Mouse (Mus musculus): Measurements from ENCODE around the gene 1700012B09Rik. TPM values are rescaled to one million over a fixed set of nuclear protein-coding genes. Genes with fewer than 3 reads are reported as not detected.
A peak's percentile ranks its signal among the peaks of the same experiment; 100 is the strongest.

1700012B09Rik gene
- total and polyA plus RNA-seq, 3 experiments, result not detected

DNA sequence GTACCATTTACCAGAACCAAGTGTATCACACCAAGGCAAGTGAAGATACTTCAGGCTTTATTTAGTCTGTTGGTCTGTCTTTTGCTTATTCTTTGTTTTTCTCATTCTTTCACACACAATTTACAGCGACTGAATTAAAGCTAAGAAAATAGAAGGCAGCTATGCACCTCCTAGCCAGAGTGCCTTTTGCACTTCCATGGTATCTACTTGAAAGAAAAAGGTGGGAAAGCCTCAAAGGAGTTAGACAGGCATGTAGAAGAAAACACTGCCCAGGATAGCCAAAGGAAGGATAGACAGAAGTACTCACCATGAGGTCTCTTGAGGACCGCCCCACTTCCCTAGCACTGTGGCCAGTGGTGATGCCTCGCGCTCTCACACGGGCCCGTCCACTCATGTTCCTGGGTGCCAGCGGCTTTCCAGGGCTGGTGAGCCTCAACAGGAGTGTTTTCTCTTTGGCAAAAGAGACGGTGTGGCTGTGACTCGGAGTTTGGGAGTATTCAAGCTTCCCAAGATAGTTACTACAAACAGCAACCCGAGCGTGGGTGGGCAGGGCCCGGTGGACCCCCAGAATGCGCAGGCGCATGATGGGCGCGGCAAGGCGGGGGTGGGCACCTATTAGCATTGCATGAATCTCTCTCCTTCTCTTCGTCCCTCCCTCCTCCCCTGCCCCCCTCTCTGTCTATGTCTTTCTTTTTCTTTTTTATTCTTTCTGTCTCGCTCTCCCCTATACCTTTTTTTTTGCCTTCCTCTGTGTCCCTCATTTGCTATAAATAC lies 30.5 kb downstream of the 1700012B09Rik start, which contains the start of gene Piwil4:
Piwil4 (minus strand) TSS at position 583 of the 774 bp plus-strand sequence.
- Histone ChIP-seq H3K36me3 (ENCODE audit: control insufficient read depth in 1 of 2, insufficient read depth in 2 of 2, low read length in 2 of 2) (peaks cover 0 to 21% of the 10 kb centered on the region in 2 experiments; a peak in 2 of 4 replicates), H3K79me2 (ENCODE audit: control insufficient read depth, insufficient read depth, low read length, poor library complexity) (peaks cover 13% of the 10 kb centered on the region), H3K9me3 (replicated peaks; ENCODE audit: insufficient read depth, low read length) (no peaks in the 10 kb centered on the region), H3K4me1 (ENCODE audit: control insufficient read depth in 1 of 2, insufficient read depth in 2 of 2, low read length in 2 of 2) (peaks cover 6 to 15% of the 10 kb centered on the region in 2 experiments; a peak in 3 of 4 replicates), H3K27ac (ENCODE audit: control insufficient read depth, low read depth, low read length) (peak within 1 kb of the TSS; percentile 86), H3K9ac (ENCODE audit: control insufficient read depth, low read depth, low read length, poor library complexity, severe bottlenecking) (peak within 1 kb of the TSS; percentile 78), H3K4me3 (ENCODE audit: control insufficient read depth in 1 of 2, insufficient read depth in 1 of 2, low read depth in 2 of 2, low read length in 2 of 2) (peak within 1 kb of the TSS; percentile 72 to 79), H3K27me3 (ENCODE audit: control insufficient read depth in 1 of 2, insufficient read depth in 2 of 2, low read length in 2 of 2) (no peaks in the 10 kb centered on the region)
- peak; percentile 92 for DNase-seq (ENCODE audit: low read depth, low spot score)
- TF ChIP-seq MAX (IDR thresholded peaks at IDR 0.05; ENCODE audit: low read length) (peak; percentile 85), TCF12 (IDR thresholded peaks at IDR 0.05; ENCODE audit: low read depth, low read length) (peak; percentile 6; the same call in 1 of the 2 replicates), NELFE (IDR thresholded peaks at IDR 0.05; ENCODE audit: low read depth, low read length) (peak; percentile 74), MAZ (IDR thresholded peaks at IDR 0.05; ENCODE audit: low read depth, low read length) (no peak), ZC3H11A (IDR thresholded peaks at IDR 0.05; ENCODE audit: low read depth, low read length) (no peak), CTCF (IDR thresholded peaks at IDR 0.05 in 2 of 3, conservative IDR thresholded peaks at IDR 0.05 in 1 of 3; ENCODE audit: control insufficient read depth in 1 of 3, insufficient read depth in 1 of 3, low read depth in 2 of 3, low read length in 3 of 3, poor library complexity in 1 of 3, severe bottlenecking in 1 of 3) (no peak), MXI1 (IDR thresholded peaks at IDR 0.05; ENCODE audit: low read depth, low read length) (peak; percentile 82), CHD1 (IDR thresholded peaks at IDR 0.05; ENCODE audit: low read depth, low read length) (no peak), ELF1 (IDR thresholded peaks at IDR 0.05; ENCODE audit: low read depth, low read length) (no peak), USF2 (IDR thresholded peaks at IDR 0.05; ENCODE audit: borderline replicate concordance in 1 of 2, insufficient read depth in 1 of 2, low read depth in 1 of 2, low read length in 2 of 2) (no peak), USF1 (IDR thresholded peaks at IDR 0.05; ENCODE audit: low read depth, low read length) (no peak), ZNF384 (IDR thresholded peaks at IDR 0.05; ENCODE audit: low read depth, low read length) (peak; percentile 36; the same call in 1 of the 2 replicates), MYC (IDR thresholded peaks at IDR 0.05; ENCODE audit: low read depth, low read length) (peak; percentile 81), ETS1 (IDR thresholded peaks at IDR 0.05; ENCODE audit: low read depth, low read length) (no peak), KAT2A (conservative IDR thresholded peaks at IDR 0.05; ENCODE audit: low read depth, low read length) (peak; percentile 40; the same call in 1 of the 2 replicates), JUND (IDR thresholded peaks at IDR 0.05; ENCODE audit: low read depth, low read length) (0 out of 2 replicates have a peak, but pooled peaks have one; percentile 40), E2F4 (IDR thresholded peaks at IDR 0.05; ENCODE audit: borderline replicate concordance, low read depth, low read length) (no peak), SIN3A (IDR thresholded peaks at IDR 0.05; ENCODE audit: low read length) (peak; percentile 76), CHD2 (IDR thresholded peaks at IDR 0.05; ENCODE audit: low read length) (no peak; the same call in 1 of the 2 replicates), POLR2AphosphoS2 (IDR thresholded peaks at IDR 0.05; ENCODE audit: low read length) (peak; percentile 49; the same call in 1 of the 2 replicates), GATA1 (IDR thresholded peaks at IDR 0.05; ENCODE audit: low read depth, low read length) (no peak), EP300 (IDR thresholded peaks at IDR 0.05; ENCODE audit: low read depth in 1 of 2, low read length in 2 of 2) (peak in 1 of 2 experiments; percentile 65; a peak in 2 of 4 replicates), MAFK (IDR thresholded peaks at IDR 0.05; ENCODE audit: borderline replicate concordance, low read depth, low read length) (no peak), HCFC1 (IDR thresholded peaks at IDR 0.05; ENCODE audit: low read depth, low read length) (no peak), MEF2A (IDR thresholded peaks at IDR 0.05; ENCODE audit: extremely low read depth, insufficient replicate concordance, low read depth, low read length, poor library complexity, severe bottlenecking) (0 out of 2 replicates have a peak, but pooled peaks have one; percentile 33), MYB (IDR thresholded peaks at IDR 0.05; ENCODE audit: low read depth, low read length) (no peak), TAL1 (IDR thresholded peaks at IDR 0.05; ENCODE audit: low read length) (no peak), POLR2AphosphoS5 (IDR thresholded peaks at IDR 0.05; ENCODE audit: borderline replicate concordance, low read depth, low read length) (no peak), NRF1 (IDR thresholded peaks at IDR 0.05; ENCODE audit: insufficient read depth, low read depth, low read length, poor library complexity, severe bottlenecking) (peak; percentile 82), GABPA (IDR thresholded peaks at IDR 0.05; ENCODE audit: low read depth, low read length) (0 out of 2 replicates have a peak, but pooled peaks have one; percentile 17), UBTF (IDR thresholded peaks at IDR 0.05; ENCODE audit: borderline replicate concordance, insufficient read depth, low read depth, low read length) (no peak), RAD21 (IDR thresholded peaks at IDR 0.05; ENCODE audit: low read depth, low read length) (no peak), RCOR1 (IDR thresholded peaks at IDR 0.05; ENCODE audit: low read depth, low read length) (0 out of 2 replicates have a peak, but pooled peaks have one; percentile 13), POLR2A (IDR thresholded peaks at IDR 0.05; ENCODE audit: control insufficient read depth in 1 of 2, insufficient read depth in 1 of 2, low read depth in 1 of 2, low read length in 2 of 2, poor library complexity in 1 of 2) (peak; percentile 60 to 83; a peak in 3 of 4 replicates), SMC3 (IDR thresholded peaks at IDR 0.05; ENCODE audit: low read depth, low read length) (no peak)

All from MEL (cell line).